17 mouse cellular contexts compared by ENCODE assay signal in the genomic region with DNA sequence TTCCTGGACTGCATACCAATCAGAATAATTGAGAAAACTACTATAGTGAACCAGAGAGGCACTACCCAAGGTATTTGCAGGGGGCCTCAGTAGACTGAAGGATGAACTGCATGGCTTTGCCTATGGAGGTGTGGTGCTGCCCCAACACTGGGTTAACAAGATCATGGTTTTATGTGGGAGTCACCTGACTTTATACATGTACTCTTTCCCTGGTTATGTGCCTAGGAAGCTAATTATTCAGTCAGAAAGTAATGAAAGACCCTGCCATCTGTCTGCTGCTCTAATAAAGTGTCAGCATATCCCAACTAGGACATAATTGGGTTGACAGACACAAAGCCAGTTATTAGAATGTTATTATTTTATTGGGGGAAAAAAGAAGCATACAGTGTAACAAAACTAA.
"Had no signal": no experiment of that assay in that cellular context is flagged by ENCODE, and none has a peak within 500 bp of the region (broad histone marks: within the 10 kb centered on the region; RNA-seq: fewer than 3 reads in every experiment).

No protein-coding gene starts in this region.

- H3K9me3 ChIP-seq: kidney, embryonic 15.5 days; limb, embryonic 12.5 days; liver, embryonic 13.5 days; lung, embryonic 15.5 days; megakaryocyte, embryonic 14.5 days; midbrain, embryonic 12.5 days; neural tube, embryonic 12.5 days had no signal

- H3K4me3 ChIP-seq: kidney, embryonic 15.5 days; limb, embryonic 12.5 days; liver, embryonic 13.5 days; lung, embryonic 15.5 days; megakaryocyte, embryonic 14.5 days; midbrain, embryonic 12.5 days; neural tube, embryonic 12.5 days had no signal

- H3K27me3 ChIP-seq: kidney, embryonic 15.5 days; limb, embryonic 12.5 days; liver, embryonic 13.5 days; lung, embryonic 15.5 days; megakaryocyte, embryonic 14.5 days; neural tube, embryonic 12.5 days had no signal

- H3K4me2 ChIP-seq: kidney, embryonic 15.5 days; limb, embryonic 12.5 days; liver, embryonic 13.5 days; lung, embryonic 15.5 days; midbrain, embryonic 12.5 days; neural tube, embryonic 12.5 days had no signal

- ATAC-seq: liver, postnatal 0 days had no signal

- DNase-seq: kidney, postnatal 14 days; layer of hippocampus, adult 9-11 months; layer of hippocampus, postnatal 36 days; liver; liver, embryonic 13.5 days; liver, postnatal 0 days; lung, postnatal 14 days; right cerebral cortex, adult 18-20 months; right cerebral cortex, postnatal 25 days; thymus, postnatal 36 days had no signal

- H3K27ac ChIP-seq: kidney, embryonic 15.5 days; limb, embryonic 12.5 days; liver, embryonic 13.5 days; lung, embryonic 15.5 days; macrophage; midbrain, embryonic 12.5 days; neural tube, embryonic 12.5 days had no signal

- H3K9ac ChIP-seq: kidney, embryonic 15.5 days; limb, embryonic 12.5 days; liver, embryonic 13.5 days; liver, postnatal 0 days; lung, embryonic 15.5 days; midbrain, embryonic 12.5 days; neural tube, embryonic 12.5 days had no signal

- H3K36me3 ChIP-seq: kidney, embryonic 15.5 days; limb, embryonic 12.5 days; liver, embryonic 13.5 days; lung, embryonic 15.5 days; midbrain, embryonic 12.5 days; neural tube, embryonic 12.5 days had no signal

- H3K4me1 ChIP-seq: kidney, embryonic 15.5 days; liver, embryonic 13.5 days; lung, embryonic 15.5 days had no signal
